ENCODE assay signal across 8 mouse cellular contexts in genomic region chr4:106913411-106914049, GRCm38 (mm10). TPM values are rescaled to one million over a fixed set of nuclear protein-coding genes. Genes with fewer than 3 reads are reported as not detected.
A peak's percentile ranks its signal among the peaks of the same experiment; 100 is the strongest.
DNase-seq lines count a peak whose midpoint lies in the region; ATAC-seq and TF ChIP-seq lines count a peak whose summit lies in the region.

No protein-coding gene starts in this region.

- peak overlapping the region; percentile 85 for H3K4me2 ChIP-seq in embryonic facial prominence, embryonic 14.5 days (ENCODE audit: low read depth, low read length)
- peak overlapping the region; percentile 66 for H3K4me2 ChIP-seq in hindbrain, embryonic 14.5 days (replicated peaks)
- peak overlapping the region; percentile 86 for H3K4me2 ChIP-seq in midbrain, embryonic 13.5 days (replicated peaks)

- DNase-seq in left cerebral cortex, adult 2 months (ENCODE audit: extremely low spot score in 1 of 2, low spot score in 2 of 2), result no peak
- DNase-seq in left cerebral cortex, adult 18-20 months (ENCODE audit: low spot score in 2 of 2), result no peak
- no peak for DNase-seq in embryonic facial prominence, embryonic 14.5 days (ENCODE audit: low spot score)
- DNase-seq in hindbrain, embryonic 14.5 days (ENCODE audit: low spot score), result no peak
- DNase-seq in gastrocnemius, adult 8-10 months (ENCODE audit: low spot score in 2 of 2), result no peak
- no peak for DNase-seq in right cerebral cortex, adult 2 months (ENCODE audit: low spot score in 2 of 2)

- H3K27ac ChIP-seq in left cerebral cortex, adult 2 months, result no peak overlapping the region
- H3K27ac ChIP-seq in embryonic facial prominence, embryonic 14.5 days (replicated peaks; ENCODE audit: low read depth, low read length), result peak overlapping the region; percentile 99; the same call in 1 of the 2 replicates
- no peak overlapping the region for H3K27ac ChIP-seq in hindbrain, embryonic 14.5 days
- H3K27ac ChIP-seq in midbrain, embryonic 13.5 days, result 0 out of 2 replicates have a peak overlapping the region, but pooled peaks have one; percentile 100

- H3K27me3 ChIP-seq in embryonic facial prominence, embryonic 14.5 days (replicated peaks; ENCODE audit: control insufficient read depth, insufficient read depth, low read length), result no peaks in the 10 kb centered on the region
- no peaks in the 10 kb centered on the region for H3K27me3 ChIP-seq in hindbrain, embryonic 14.5 days (ENCODE audit: control insufficient read depth, insufficient read depth, low read length)
- H3K27me3 ChIP-seq in midbrain, embryonic 13.5 days, result no peaks in the 10 kb centered on the region

- ATAC-seq in embryonic facial prominence, embryonic 14.5 days (ENCODE audit: low read depth), result no peak
- ATAC-seq in hindbrain, embryonic 14.5 days (ENCODE audit: low FRiP score), result no peak
- ATAC-seq in midbrain, embryonic 13.5 days, result no peak
- ATAC-seq in granulocyte monocyte progenitor cell, adult 5-6 weeks (replicated peaks; ENCODE audit: poor library complexity, severe bottlenecking), result no peak

- peak overlapping the region; percentile 83 for H3K4me3 ChIP-seq in left cerebral cortex, adult 2 months
- H3K4me3 ChIP-seq in embryonic facial prominence, embryonic 14.5 days (ENCODE audit: low read depth, low read length), result peak overlapping the region; percentile 98
- peak overlapping the region; percentile 76 for H3K4me3 ChIP-seq in hindbrain, embryonic 14.5 days (replicated peaks; ENCODE audit: low read length)
- peak overlapping the region; percentile 100 for H3K4me3 ChIP-seq in midbrain, embryonic 13.5 days (replicated peaks)

- H3K9me3 ChIP-seq in embryonic facial prominence, embryonic 14.5 days (ENCODE audit: control insufficient read depth, low read length), result no peaks in the 10 kb centered on the region
- no peaks in the 10 kb centered on the region for H3K9me3 ChIP-seq in hindbrain, embryonic 14.5 days (ENCODE audit: control insufficient read depth, low read length)
- no peaks in the 10 kb centered on the region for H3K9me3 ChIP-seq in midbrain, embryonic 13.5 days

- TF ChIP-seq CTCF in left cerebral cortex, adult 2 months (IDR thresholded peaks at IDR 0.05), result no peak

- peak overlapping the region; percentile 98 for H3K9ac ChIP-seq in embryonic facial prominence, embryonic 14.5 days (ENCODE audit: low read depth, low read length)
- H3K9ac ChIP-seq in hindbrain, embryonic 14.5 days, result peak overlapping the region; percentile 98
- H3K9ac ChIP-seq in midbrain, embryonic 13.5 days (replicated peaks), result peak overlapping the region; percentile 100

- H3K36me3 ChIP-seq in embryonic facial prominence, embryonic 14.5 days (ENCODE audit: control insufficient read depth, insufficient read depth, low read length), result peaks cover 54% of the 10 kb centered on the region
- H3K36me3 ChIP-seq in hindbrain, embryonic 14.5 days (replicated peaks; ENCODE audit: control insufficient read depth, insufficient read depth), result peaks cover 48% of the 10 kb centered on the region
- peaks cover 51% of the 10 kb centered on the region for H3K36me3 ChIP-seq in midbrain, embryonic 13.5 days

- 10% methylated on average over 9 of the region's 9 CpGs for WGBS in embryonic facial prominence, embryonic 14.5 days
- WGBS in hindbrain, embryonic 14.5 days, result 15% methylated on average over 9 of the region's 9 CpGs
- 10% methylated on average over 9 of the region's 9 CpGs for WGBS in midbrain, embryonic 13.5 days

- intact Hi-C loops in left cerebral cortex, adult 2 months (cut with DNase I), result loop anchor here (5.0 kb wide), 1 partner anchor 249 kb away; no protein-coding TSS in a partner anchor

- peaks cover 38% of the 10 kb centered on the region for H3K4me1 ChIP-seq in embryonic facial prominence, embryonic 14.5 days (ENCODE audit: control insufficient read depth, insufficient read depth, low read length)
- H3K4me1 ChIP-seq in hindbrain, embryonic 14.5 days (replicated peaks; ENCODE audit: control insufficient read depth, insufficient read depth, low read length), result peaks cover 52% of the 10 kb centered on the region
- H3K4me1 ChIP-seq in midbrain, embryonic 13.5 days (replicated peaks), result peaks cover 68% of the 10 kb centered on the region

RNA-seq across cellular contexts. Expression of gene Ssbp3, which starts 3.0 kb away (rescaled TPM):
- 100 to 1,000 TPM; 181 to 187 TPM for total RNA-seq in left cerebral cortex, adult 2 months (2021)
- 100 to 1,000 TPM; 190 to 197 TPM for total RNA-seq in left cerebral cortex, adult 18-20 months (2021)
- 72.9 and 88.2 TPM in 2 replicates for polyA plus RNA-seq in embryonic facial prominence, embryonic 14.5 days (2014; fragmentation: Nextera tagmentation; extraction: Ambion mirVana)
- polyA plus RNA-seq in hindbrain, embryonic 14.5 days (2014; fragmentation: Nextera tagmentation; extraction: Ambion mirVana), result 93.0 and 100 TPM in 2 replicates
- 192 and 229 TPM in 2 replicates for polyA plus RNA-seq in midbrain, embryonic 13.5 days (2015; fragmentation: Nextera tagmentation; extraction: Ambion mirVana)
- 43.2 and 54.1 TPM in 2 replicates for total RNA-seq in granulocyte monocyte progenitor cell, adult 5-6 weeks (2014; fragmentation: Nextera tagmentation)
- total RNA-seq in granulocyte monocyte progenitor cell, adult 5-6 weeks (2017), result 12.9 and 19.2 TPM in 2 replicates
- 10 to 100 TPM; 24.0 to 27.1 (median 25.8) TPM for total RNA-seq in gastrocnemius, adult 8-10 months (2022)

Comparison
In these comparisons a context has a peak if more than half of its experiments do, and no peak if none do; other contexts are left out.
1. H3K27ac ChIP-seq: peak in embryonic facial prominence, embryonic 14.5 days (single experiment) and midbrain, embryonic 13.5 days (single experiment); none in left cerebral cortex, adult 2 months (single experiment) and hindbrain, embryonic 14.5 days (single experiment).
2. Peak in every context shown above with its lines, with median percentiles within 50 percentile points of each other: H3K4me3 ChIP-seq, H3K4me2 ChIP-seq and H3K9ac ChIP-seq.